Mouse (Mus musculus) hindbrain, embryonic 11.5 days (tissue): ENCODE measurements around the gene 4930522L14Rik. TPM values are rescaled to one million over a fixed set of nuclear protein-coding genes. Genes with fewer than 3 reads are reported as not detected.
A peak's percentile ranks its signal among the peaks of the same experiment; 100 is the strongest.
"Not testable (repeated sequence)": the region's sequence is repeated elsewhere in the genome, so short reads cannot be mapped to it uniquely, and the experiment has no call there.

Experiments used
- ATAC-seq: fragments of 200-750 bp; cut with Nextera tagmentation; 2 replicates; pipeline ENCODE4 v1.8.0; 2017; ENCODE audit warnings: mild to moderate bottlenecking, moderate TSS enrichment, moderate library complexity; ENCODE audit not compliant: low FRiP score
- DNase-seq: peaks from one replicate; pipeline ENCODE4 v3.0.0-alpha.2; 2015; ENCODE audit warnings: low spot score
- H3K27ac ChIP-seq: fragments of 300-500 bp; sonication (generic); 2 replicates; pipeline ENCODE4 v1.5.1; 2014; ENCODE audit warnings: mild to moderate bottlenecking, low read depth, low read length
- H3K27me3 ChIP-seq: fragments of 300-500 bp; sonication (generic); 2 replicates; pipeline ENCODE4 v1.6.1; 2014; ENCODE audit warnings: mild to moderate bottlenecking, low read length, moderate library complexity, mixed read lengths; ENCODE audit not compliant: control insufficient read depth, insufficient read depth
- H3K36me3 ChIP-seq: fragments of 300-500 bp; sonication (generic); 2 replicates; pipeline ENCODE4 v1.6.1; 2014; ENCODE audit warnings: mild to moderate bottlenecking, low read length, moderate library complexity, mixed read lengths; ENCODE audit not compliant: control insufficient read depth, insufficient read depth
- H3K4me1 ChIP-seq: fragments of 300-500 bp; sonication (generic); replicated peaks from 2 replicates; pipeline ENCODE4 v1.6.1; 2014; ENCODE audit warnings: low read length, mixed read lengths; ENCODE audit not compliant: control insufficient read depth, insufficient read depth
- H3K4me2 ChIP-seq: fragments of 300-500 bp; sonication (generic); replicated peaks from 2 replicates; pipeline ENCODE4 v1.6.1; 2014; ENCODE audit warnings: mild to moderate bottlenecking, low read depth, low read length
- H3K4me3 ChIP-seq: fragments of 300-500 bp; sonication (generic); 2 replicates; pipeline ENCODE4 v1.5.1; 2014; ENCODE audit warnings: low read depth, low read length
- H3K9ac ChIP-seq: fragments of 300-500 bp; sonication (generic); 2 replicates; pipeline ENCODE4 v1.6.1; 2014; ENCODE audit warnings: low read depth, low read length
- H3K9me3 ChIP-seq: fragments of 300-500 bp; sonication (generic); 2 replicates; pipeline ENCODE4 v1.6.1; 2016; ENCODE audit warnings: low read length; ENCODE audit not compliant: control insufficient read depth
- WGBS: fragments of 180-500 bp; shearing (Covaris S2); extraction: QIAGEN DNeasy Blood & Tissue Kit; methylation state at CpG from one replicate; pipeline ENCODE4 v1.1.7; 2014; 5-methylcytosine and 5-hydroxymethylcytosine counted together
- polyA plus RNA-seq: library from polyadenylated mRNA; unstranded; fragments of >200 nt; fragmentation: Nextera tagmentation; extraction: Ambion mirVana; gene quantifications from 2 replicates; pipeline ENCODE4 v1.2.1, GENCODE M21; 2014

4930522L14Rik gene
- polyA plus RNA-seq, 1 experiment from 2014 or later = 6.8 TPM

DNA sequence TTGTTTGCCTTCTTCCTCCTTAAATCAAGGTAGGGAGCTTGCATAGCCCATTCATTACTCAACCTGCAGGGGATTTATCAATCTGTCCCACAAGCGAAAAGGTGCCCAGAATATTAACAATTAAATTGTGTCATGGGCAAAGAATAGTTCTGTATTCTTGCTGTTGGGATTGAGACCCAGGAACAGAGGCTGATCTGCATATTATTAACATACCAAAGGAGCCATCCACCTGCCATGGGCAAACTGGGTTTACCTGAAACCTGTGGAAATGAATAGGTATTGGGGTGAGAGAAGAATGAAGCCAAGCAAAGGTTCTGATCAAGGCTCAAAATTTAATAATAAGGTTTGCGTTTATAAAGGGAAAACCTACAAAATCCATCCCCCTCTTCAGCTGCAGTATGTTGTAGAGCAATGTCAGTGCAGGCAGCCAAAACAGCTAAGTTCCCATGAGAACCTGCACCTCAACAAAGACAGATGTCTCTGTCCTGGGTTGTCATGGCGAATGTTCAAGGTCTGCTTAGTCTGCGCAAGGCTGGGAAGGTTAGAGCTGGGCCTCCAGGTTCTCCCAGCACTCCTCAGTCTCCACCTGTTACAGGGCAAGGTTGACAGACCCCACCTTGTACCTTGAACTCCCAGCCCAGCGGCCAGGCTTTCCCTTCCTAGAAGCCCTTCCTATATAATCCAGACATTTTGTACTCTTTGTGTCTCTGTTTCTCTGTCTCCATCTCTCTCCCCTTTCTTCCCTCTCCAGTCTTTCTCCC lies 60.3 kb downstream of the 4930522L14Rik start:
- H3K27ac ChIP-seq, H3K4me1 ChIP-seq, H3K4me2 ChIP-seq, ATAC-seq, H3K36me3 ChIP-seq, DNase-seq, H3K9me3 ChIP-seq, H3K27me3 ChIP-seq, H3K9ac ChIP-seq: not testable (repeated sequence)
- peak overlapping the region; percentile 45 for H3K4me3 ChIP-seq
- 54% methylated on average over 5 of the region's 5 CpGs for WGBS

DNA sequence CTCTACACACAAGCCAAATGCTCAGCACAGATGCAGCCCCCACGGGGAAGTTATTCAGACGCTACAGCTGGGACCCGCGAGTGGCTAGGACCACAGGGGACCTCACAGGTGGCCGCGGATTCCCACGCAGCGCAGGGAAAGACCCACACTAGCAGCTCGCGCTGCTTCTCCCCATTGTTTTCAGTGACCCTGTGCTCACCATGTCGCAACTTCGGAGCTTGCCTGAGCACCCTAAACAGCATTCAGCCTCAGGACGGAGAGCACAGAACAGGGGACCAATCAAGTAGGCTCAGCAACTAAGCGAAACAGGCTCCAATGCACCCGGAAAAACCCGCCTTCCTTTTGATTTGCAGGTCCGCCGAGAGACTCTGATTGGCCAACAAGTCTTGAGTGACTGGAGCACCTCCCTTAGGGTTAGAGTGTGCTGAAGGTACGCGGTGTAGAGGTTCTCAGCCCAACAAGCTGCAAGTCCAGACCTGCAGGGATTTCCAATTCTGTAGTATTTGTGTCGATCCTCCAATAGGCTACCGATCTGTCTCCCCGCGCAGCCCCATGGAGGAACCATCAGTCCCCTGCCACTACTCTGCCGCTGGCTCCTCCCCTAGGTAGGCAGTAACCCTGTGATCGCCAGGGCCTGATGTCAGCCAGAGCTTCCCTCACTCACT lies 61.0 kb downstream of the 4930522L14Rik start, which contains the start of gene 5430403G16Rik:
Gene 5430403G16Rik (minus strand): TSS at position 505 of the 665 bp plus-strand sequence.
- H3K27me3 ChIP-seq, H3K4me1 ChIP-seq, H3K9me3 ChIP-seq, H3K36me3 ChIP-seq, H3K27ac ChIP-seq: not testable (repeated sequence)
- peak; percentile 81 for DNase-seq
- Histone ChIP-seq H3K4me2 (peak within 1 kb of the TSS; percentile 57), H3K9ac (peak within 1 kb of the TSS; percentile 46), H3K4me3 (peak within 1 kb of the TSS; percentile 45)
- WGBS = under 1% methylated on average over 24 of the region's 26 CpGs
- peak; percentile 100 for ATAC-seq

Other genes starting within 250 kb of the 4930522L14Rik start
- 4.4 and 4.8 TPM in 2 replicates for gene Crlf2, start 192.9 kb downstream of the 4930522L14Rik start, polyA plus RNA-seq
- 1.6 and 1.7 TPM in 2 replicates for gene 5430403G16Rik, start 60.8 kb downstream of the 4930522L14Rik start, polyA plus RNA-seq
- gene Gm15446, start 171.5 kb upstream of the 4930522L14Rik start, polyA plus RNA-seq = 0.35 and 0.36 TPM in 2 replicates
- gene Zfp932, start 244.6 kb upstream of the 4930522L14Rik start, polyA plus RNA-seq = 21.2 and 24.4 TPM in 2 replicates